Mouse (Mus musculus) neutrophil, adult 83 days (primary cell): ENCODE results near the gene Zfp711. TPM values are rescaled to one million over a fixed set of nuclear protein-coding genes. Genes with fewer than 3 reads are reported as not detected.

ENCODE experiments used
- total RNA-seq, 2 experiments: library from RNA; stranded (reverse); gene quantifications; one replicate each; pipeline ENCODE4 v1.2.4; 2023

The Zfp711 gene
- total RNA-seq: not detected

DNA sequence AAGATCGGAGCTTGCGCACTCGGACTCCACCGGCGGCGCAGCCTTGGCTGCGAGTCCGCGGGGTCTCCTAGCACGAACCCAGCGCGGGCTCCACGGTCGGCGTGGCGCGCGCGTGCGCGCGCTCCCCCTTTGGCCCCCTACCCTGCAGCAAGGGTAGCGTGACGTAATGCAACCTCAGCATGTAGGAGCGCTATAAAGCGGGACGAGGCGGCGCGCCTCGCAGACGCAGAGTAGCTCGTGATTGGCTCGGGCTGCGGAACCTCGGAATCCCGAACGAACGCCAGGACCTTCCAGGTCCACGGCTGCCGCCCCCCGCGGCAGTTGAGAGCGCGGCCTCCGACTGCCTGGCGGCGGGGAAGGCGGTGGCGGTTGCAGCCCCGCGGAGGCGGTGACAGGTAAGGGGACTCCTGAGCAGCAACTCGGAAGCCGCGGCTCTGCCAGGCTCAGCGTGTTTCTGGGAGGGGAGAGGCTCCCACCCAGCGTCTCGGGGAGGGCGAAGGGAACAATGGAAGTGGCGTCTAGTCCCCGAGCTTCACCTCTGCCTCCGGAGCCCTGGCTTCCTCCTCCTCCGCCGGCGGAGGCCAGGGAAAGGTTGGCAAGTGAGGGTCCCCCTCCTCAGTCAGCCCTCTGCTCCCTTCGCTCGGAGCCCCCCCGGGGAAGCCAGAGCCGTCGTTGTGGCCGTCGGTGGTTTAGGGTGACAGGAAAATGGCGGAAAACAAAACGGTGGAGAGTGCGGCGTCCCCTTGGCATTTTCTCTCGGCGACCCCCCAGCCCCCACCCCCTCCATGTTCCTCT is at the start of gene Zfp711:
TSS of gene Zfp711 (plus strand) at position 16 of the 795 bp plus-strand sequence.

Other genes starting within 250 kb of the Zfp711 start
- gene Satl1, start 193.7 kb upstream of the Zfp711 start, total RNA-seq: not detected
- not detected for gene 2010106E10Rik, start 105.3 kb upstream of the Zfp711 start, total RNA-seq
- not detected for gene Pof1b, start 98.1 kb downstream of the Zfp711 start, total RNA-seq